8 mouse cellular contexts compared by ENCODE assay signal in the genomic region with DNA sequence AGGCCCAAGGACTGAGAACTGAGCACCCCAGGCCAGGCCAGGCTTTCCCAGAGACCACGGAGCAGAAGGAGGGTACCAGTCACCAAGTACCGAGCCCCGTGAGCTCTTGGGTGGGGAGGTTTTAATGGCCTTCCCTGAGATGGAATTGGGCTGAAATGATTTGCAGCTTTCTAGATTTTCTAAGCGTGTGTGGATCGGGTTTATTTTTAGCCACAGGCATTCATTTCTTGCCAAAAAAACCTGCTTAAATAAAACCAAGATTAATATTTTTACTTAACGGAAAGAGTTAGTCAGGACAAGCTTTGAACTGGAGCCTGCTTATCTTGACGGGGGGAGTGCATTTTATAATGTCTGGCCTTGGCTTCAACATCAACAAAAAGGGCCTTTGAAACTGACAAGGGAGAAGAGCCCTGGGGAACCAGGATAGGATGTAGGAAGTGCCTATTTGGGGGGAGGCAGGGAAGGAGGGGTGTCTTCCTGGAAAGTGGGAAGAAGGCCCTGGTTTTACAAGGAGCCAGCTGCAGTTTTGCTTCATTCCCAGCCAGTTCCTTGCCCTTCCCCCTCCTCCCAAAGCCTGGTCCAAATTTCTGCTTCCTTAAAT. TPM values are rescaled to one million over a fixed set of nuclear protein-coding genes. Genes with fewer than 3 reads are reported as not detected.
DNase-seq lines count a peak whose midpoint lies in the region; ATAC-seq and TF ChIP-seq lines count a peak whose summit lies in the region.

No protein-coding gene starts in this region.

- H3K27me3 ChIP-seq in liver, adult 2 months (ENCODE audit: control insufficient read depth, insufficient read depth, low read length), result no peaks in the 10 kb centered on the region
- H3K27me3 ChIP-seq in liver, embryonic 11.5 days (replicated peaks; ENCODE audit: control insufficient read depth, insufficient read depth, low read length), result no peaks in the 10 kb centered on the region
- H3K27me3 ChIP-seq in embryonic facial prominence, embryonic 12.5 days, result no peaks in the 10 kb centered on the region
- H3K27me3 ChIP-seq in limb, embryonic 14.5 days (ENCODE audit: control insufficient read depth, insufficient read depth, low read length), result no peaks in the 10 kb centered on the region

- WGBS in liver, adult 2 months, result 77% methylated on average over 7 of the region's 7 CpGs
- WGBS in liver, embryonic 11.5 days, result 58% methylated on average over 7 of the region's 7 CpGs
- WGBS in embryonic facial prominence, embryonic 12.5 days, result 32% methylated on average over 7 of the region's 7 CpGs
- WGBS in limb, embryonic 14.5 days, result 10% methylated on average over 7 of the region's 7 CpGs

- no peaks in the 10 kb centered on the region for H3K36me3 ChIP-seq in liver, adult 2 months (ENCODE audit: control insufficient read depth, insufficient read depth, low read length)
- H3K36me3 ChIP-seq in liver, embryonic 11.5 days (ENCODE audit: control insufficient read depth, insufficient read depth, low read length), result no peaks in the 10 kb centered on the region
- no peaks in the 10 kb centered on the region for H3K36me3 ChIP-seq in embryonic facial prominence, embryonic 12.5 days
- H3K36me3 ChIP-seq in limb, embryonic 14.5 days (ENCODE audit: control insufficient read depth, insufficient read depth, low read length), result no peaks in the 10 kb centered on the region

- ATAC-seq in liver, embryonic 11.5 days (replicated peaks; ENCODE audit: low FRiP score), result no peak
- ATAC-seq in embryonic facial prominence, embryonic 12.5 days (ENCODE audit: insufficient number of reproducible peaks, insufficient read depth, low FRiP score, low TSS enrichment), result no peak
- peak; percentile 24; the same call in 1 of the 2 replicates for ATAC-seq in limb, embryonic 14.5 days (ENCODE audit: low FRiP score, low read depth)

- H3K9me3 ChIP-seq in liver, embryonic 11.5 days (ENCODE audit: control insufficient read depth, low read length), result no peaks in the 10 kb centered on the region
- no peaks in the 10 kb centered on the region for H3K9me3 ChIP-seq in embryonic facial prominence, embryonic 12.5 days
- H3K9me3 ChIP-seq in limb, embryonic 14.5 days (ENCODE audit: control insufficient read depth, low read length), result no peaks in the 10 kb centered on the region

- DNase-seq in liver, adult 2 months (ENCODE audit: extremely low read depth, low read depth, low spot score), result peak; percentile 13
- DNase-seq in liver, embryonic 11.5 days (ENCODE audit: low spot score), result no peak
- peak; percentile 45 to 49 for DNase-seq in heart, postnatal 14 days
- peak; percentile 77 for DNase-seq in limb, embryonic 14.5 days (ENCODE audit: low spot score)
- DNase-seq in gastrocnemius, postnatal 36 days, result no peak
- DNase-seq in embryo, embryonic 9.5 days (ENCODE audit: extremely low spot score), result no peak
- no peak for DNase-seq in layer of hippocampus, postnatal 36 days

- intact Hi-C loops in heart, postnatal 14 days (cut with DNase I), result no loop called here
- intact Hi-C loops in gastrocnemius, postnatal 36 days (cut with DNase I), result no loop called here

- no peak overlapping the region for H3K9ac ChIP-seq in liver, adult 2 months (ENCODE audit: low read depth, low read length)
- no peak overlapping the region for H3K9ac ChIP-seq in liver, embryonic 11.5 days (ENCODE audit: low read depth, low read length)
- H3K9ac ChIP-seq in embryonic facial prominence, embryonic 12.5 days, result no peak overlapping the region
- H3K9ac ChIP-seq in limb, embryonic 14.5 days (ENCODE audit: low read depth, low read length, severe bottlenecking), result no peak overlapping the region

- no peak for TF ChIP-seq CTCF in liver, adult 2 months (IDR thresholded peaks at IDR 0.05; ENCODE audit: low read depth, low read length)

- TF ChIP-seq POLR2A in liver, adult 2 months (IDR thresholded peaks at IDR 0.05; ENCODE audit: extremely low read depth, insufficient read depth, low read length), result no peak
- TF ChIP-seq POLR2A in limb, embryonic 14.5 days (IDR thresholded peaks at IDR 0.05; ENCODE audit: borderline replicate concordance, extremely low read depth, insufficient read depth, insufficient read length), result no peak

- peak overlapping the region; percentile 74 for H3K27ac ChIP-seq in liver, adult 2 months (replicated peaks; ENCODE audit: insufficient read depth, low read depth, low read length)
- H3K27ac ChIP-seq in liver, embryonic 11.5 days (ENCODE audit: low read depth, low read length), result no peak overlapping the region
- peak overlapping the region; percentile 43; the same call in 1 of the 2 replicates for H3K27ac ChIP-seq in embryonic facial prominence, embryonic 12.5 days
- peak overlapping the region; percentile 79 for H3K27ac ChIP-seq in limb, embryonic 14.5 days (replicated peaks; ENCODE audit: low read depth, low read length)

- no peak overlapping the region for H3K4me3 ChIP-seq in liver, adult 2 months (ENCODE audit: insufficient read depth, low read depth, low read length)
- H3K4me3 ChIP-seq in liver, embryonic 11.5 days (ENCODE audit: low read depth, low read length), result no peak overlapping the region
- no peak overlapping the region for H3K4me3 ChIP-seq in embryonic facial prominence, embryonic 12.5 days
- no peak overlapping the region for H3K4me3 ChIP-seq in limb, embryonic 14.5 days (replicated peaks; ENCODE audit: low read length)

- peaks cover 2% of the 10 kb centered on the region; the same call in 1 of the 2 replicates for H3K4me1 ChIP-seq in liver, adult 2 months (ENCODE audit: control insufficient read depth, insufficient read depth, low read length)
- H3K4me1 ChIP-seq in liver, embryonic 11.5 days (replicated peaks; ENCODE audit: control insufficient read depth, insufficient read depth, low read length), result peaks cover 45% of the 10 kb centered on the region
- peaks cover 21% of the 10 kb centered on the region for H3K4me1 ChIP-seq in embryonic facial prominence, embryonic 12.5 days
- peaks cover 52% of the 10 kb centered on the region for H3K4me1 ChIP-seq in limb, embryonic 14.5 days (ENCODE audit: control insufficient read depth, insufficient read depth, low read length)

- no peak overlapping the region for H3K4me2 ChIP-seq in liver, embryonic 11.5 days
- no peak overlapping the region; the same call in 1 of the 2 replicates for H3K4me2 ChIP-seq in embryonic facial prominence, embryonic 12.5 days (replicated peaks)
- H3K4me2 ChIP-seq in limb, embryonic 14.5 days (replicated peaks; ENCODE audit: low read depth, low read length, severe bottlenecking), result no peak overlapping the region

- H3K79me2 ChIP-seq in liver, adult 2 months (ENCODE audit: control insufficient read depth, insufficient read depth, low read length), result no peaks in the 10 kb centered on the region

RNA-seq across cellular contexts. Expression of a gene that starts 31.6 kb away (rescaled TPM):
- total RNA-seq in liver, adult 2 months (2014; rRNA removed), result 12.8 and 17.6 TPM in 2 replicates
- polyA plus RNA-seq in liver, adult 2 months (2012; rRNA removed), result 5.2 and 5.6 TPM in 2 replicates
- 32.3 and 33.2 TPM in 2 replicates for polyA plus RNA-seq in liver, embryonic 11.5 days (2014; fragmentation: Nextera tagmentation; extraction: Ambion mirVana)
- 66.3 and 66.4 TPM in 2 replicates for polyA plus RNA-seq in embryonic facial prominence, embryonic 12.5 days (2016; fragmentation: Nextera tagmentation; extraction: Ambion mirVana)
- 100 to 1,000 TPM; 163 to 172 TPM for total RNA-seq in heart, postnatal 14 days (2021)
- polyA plus RNA-seq in limb, embryonic 14.5 days (2012; rRNA removed), result 57.4 and 73.3 TPM in 2 replicates
- polyA plus RNA-seq in limb, embryonic 14.5 days (2014; fragmentation: Nextera tagmentation; extraction: Ambion mirVana), result 66.5 and 75.1 TPM in 2 replicates
- total RNA-seq in gastrocnemius, postnatal 36 days (2021), result 10 to 100 TPM; 51.7 to 59.6 TPM
- total RNA-seq in layer of hippocampus, postnatal 36 days (2021), result 10 to 100 TPM; 49.2 to 60.3 TPM

Comparison
In these comparisons a context has a peak if more than half of its experiments do, and no peak if none do; other contexts are left out.
1. DNase-seq: peak in liver, adult 2 months (single experiment), heart, postnatal 14 days (2 of 2) and limb, embryonic 14.5 days (single experiment); none in liver, embryonic 11.5 days (single experiment), gastrocnemius, postnatal 36 days (0 of 2), embryo, embryonic 9.5 days (single experiment) and layer of hippocampus, postnatal 36 days (0 of 2).